Mouse (Mus musculus): Measurements from ENCODE around the gene Sun3.

The Sun3 gene

GRCm38 (mm10) chr11:8986058-8986457 is 62.7 kb downstream of the Sun3 start:
- ATAC-seq (ENCODE audit: insufficient number of reproducible peaks, low FRiP score, low TSS enrichment), result no peak

GRCm38 (mm10) chr11:8983237-8983861 is 65.4 kb downstream of the Sun3 start:
- ATAC-seq (ENCODE audit: insufficient number of reproducible peaks, low FRiP score, low TSS enrichment), result peak; percentile 50; the same call in 1 of the 2 replicates

GRCm38 (mm10) chr11:8978154-8978553 is 70.6 kb downstream of the Sun3 start:
- ATAC-seq (ENCODE audit: insufficient number of reproducible peaks, low FRiP score, low TSS enrichment), result no peak

GRCm38 (mm10) chr11:8973166-8973565 is 75.6 kb downstream of the Sun3 start, which contains the start of gene Pkd1l1:
Pkd1l1 (minus strand) TSS chr11:8973266.
- ATAC-seq (ENCODE audit: insufficient number of reproducible peaks, low FRiP score, low TSS enrichment), result no peak

DNA sequence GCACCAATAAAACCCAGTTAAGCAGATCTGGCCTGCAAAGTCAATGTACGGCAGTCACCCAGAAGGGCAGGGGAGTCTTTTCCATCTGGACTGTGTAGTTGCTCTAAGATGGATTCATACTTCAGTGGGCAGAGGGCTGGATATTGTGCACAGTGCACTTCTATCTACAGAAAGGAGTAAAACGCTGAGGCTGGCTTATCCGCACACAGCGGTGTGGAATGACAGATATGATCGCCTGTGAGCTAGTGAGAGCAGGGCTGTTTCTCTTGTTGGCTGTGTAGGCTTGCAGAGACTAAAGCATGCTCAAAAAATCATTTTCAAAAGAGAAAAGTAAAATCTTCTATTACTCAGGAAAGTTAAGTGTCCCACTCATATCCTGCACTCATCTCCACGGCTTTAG is 76.7 kb downstream of the Sun3 start:
- no peak for ATAC-seq (ENCODE audit: insufficient number of reproducible peaks, low FRiP score, low TSS enrichment)

- ATAC-seq (ENCODE audit: insufficient number of reproducible peaks, low FRiP score, low TSS enrichment), result no peak
Observed at GRCm38 (mm10) chr11:8970509-8970908, 78.3 kb downstream of the Sun3 start.

GRCm38 (mm10) chr11:8968094-8968493 is 80.7 kb downstream of the Sun3 start:
- ATAC-seq (ENCODE audit: insufficient number of reproducible peaks, low FRiP score, low TSS enrichment), result no peak
